Mouse (Mus musculus): ENCODE measurements around the gene Slc26a10.

The Slc26a10 gene

GRCm38 (mm10) chr10:127183759-127184158 is 3.3 kb upstream of the Slc26a10 start:
- peak; percentile 91 for DNase-seq (ENCODE audit: low read depth, low spot score)

GRCm38 (mm10) chr10:127182624-127183023 is 2.2 kb upstream of the Slc26a10 start:
- DNase-seq (ENCODE audit: low read depth, low spot score) = no peak

GRCm38 (mm10) chr10:127181566-127181965 is 1.1 kb upstream of the Slc26a10 start:
- DNase-seq (ENCODE audit: low read depth, low spot score) = no peak

GRCm38 (mm10) chr10:127180695-127181047 is 226 bp upstream of the Slc26a10 start:
- DNase-seq (ENCODE audit: low read depth, low spot score) = no peak

GRCm38 (mm10) chr10:127178286-127179027 is 2.0 kb downstream of the Slc26a10 start:
- no peak for DNase-seq (ENCODE audit: low read depth, low spot score)

GRCm38 (mm10) chr10:127177719-127178118 is 2.7 kb downstream of the Slc26a10 start:
- peak; percentile 92 for DNase-seq (ENCODE audit: low read depth, low spot score)

GRCm38 (mm10) chr10:127177235-127177634 is 3.2 kb downstream of the Slc26a10 start:
- DNase-seq (ENCODE audit: low read depth, low spot score) = no peak

GRCm38 (mm10) chr10:127176756-127177155 is 3.7 kb downstream of the Slc26a10 start:
- DNase-seq (ENCODE audit: low read depth, low spot score) = no peak

GRCm38 (mm10) chr10:127176228-127176627 is 4.2 kb downstream of the Slc26a10 start:
- DNase-seq (ENCODE audit: low read depth, low spot score) = no peak

- no peak for DNase-seq (ENCODE audit: low read depth, low spot score)
Measured at GRCm38 (mm10) chr10:127174170-127174569, 6.3 kb downstream of the Slc26a10 start.

GRCm38 (mm10) chr10:127173148-127174065 is 7.0 kb downstream of the Slc26a10 start:
- DNase-seq (ENCODE audit: low read depth, low spot score) = no peak

GRCm38 (mm10) chr10:127171631-127172200 is 8.7 kb downstream of the Slc26a10 start:
- no peak for DNase-seq (ENCODE audit: low read depth, low spot score)

GRCm38 (mm10) chr10:127170837-127171272 is 9.6 kb downstream of the Slc26a10 start:
- DNase-seq (ENCODE audit: low read depth, low spot score) = peak; percentile 93

- peak; percentile 82 for DNase-seq (ENCODE audit: low read depth, low spot score)
Measured at GRCm38 (mm10) chr10:127170002-127170401, 10.4 kb downstream of the Slc26a10 start.

- DNase-seq (ENCODE audit: low read depth, low spot score) = no peak
Measured at GRCm38 (mm10) chr10:127167614-127168192, 12.7 kb downstream of the Slc26a10 start.

GRCm38 (mm10) chr10:127166771-127167613 is 13.5 kb downstream of the Slc26a10 start:
- no peak for DNase-seq (ENCODE audit: low read depth, low spot score)

- DNase-seq (ENCODE audit: low read depth, low spot score) = no peak
Measured at GRCm38 (mm10) chr10:127166404-127166715, 14.1 kb downstream of the Slc26a10 start.

- peak; percentile 70 for DNase-seq (ENCODE audit: low read depth, low spot score)
Measured at GRCm38 (mm10) chr10:127165654-127166403, 14.6 kb downstream of the Slc26a10 start.

- no peak for DNase-seq (ENCODE audit: low read depth, low spot score)
Measured at GRCm38 (mm10) chr10:127165354-127165653, 15.1 kb downstream of the Slc26a10 start.

- DNase-seq (ENCODE audit: low read depth, low spot score) = peak; percentile 94
Measured at GRCm38 (mm10) chr10:127164631-127165353, 15.7 kb downstream of the Slc26a10 start, which contains the start of gene B4galnt1. TSS of gene B4galnt1 (plus strand) at chr10:127165225.

All from ZHBTc4 (cell line).